Mouse (Mus musculus): ENCODE results near the gene Ddx28.

DNA sequence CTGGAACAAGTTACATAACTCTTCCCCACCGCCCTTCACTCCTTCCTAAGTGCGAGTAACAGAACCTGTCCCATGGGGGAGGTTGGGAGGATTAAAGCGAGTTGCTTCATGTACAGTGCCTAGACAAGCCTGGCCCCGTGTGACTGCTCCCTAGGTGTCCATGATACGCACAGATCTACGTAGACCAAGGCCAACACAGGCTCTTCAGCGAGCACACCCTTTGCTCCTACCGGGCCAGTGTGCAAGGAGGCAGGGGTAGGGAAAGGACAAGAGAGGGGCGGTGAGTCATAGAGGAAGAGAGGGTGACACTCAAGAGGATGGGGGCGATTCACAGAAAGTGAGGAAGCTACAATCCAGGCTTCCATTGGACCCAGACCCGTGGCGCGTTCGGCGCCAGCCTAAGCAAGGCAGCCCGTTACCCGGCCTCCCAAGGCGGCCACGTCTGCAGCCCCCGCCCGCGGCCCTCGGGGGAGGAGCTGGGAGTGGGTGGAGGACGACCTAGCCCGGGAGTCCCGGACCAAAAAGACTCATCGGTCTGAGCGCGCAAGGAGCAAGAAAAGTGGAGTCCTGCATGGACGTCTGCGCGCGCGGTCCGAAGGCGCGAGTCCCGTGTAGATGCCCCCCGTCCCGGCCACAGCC, 46.3 kb downstream of the Ddx28 start:
- TF ChIP-seq CTCF (IDR thresholded peaks at IDR 0.05; ENCODE audit: low read depth, low read length), result no peak
- no peak for TF ChIP-seq POLR2A (IDR thresholded peaks at IDR 0.05; ENCODE audit: borderline replicate concordance, low read depth, low read length)
